Mouse (Mus musculus) kidney, adult 10 weeks (tissue): Measurements from ENCODE around the gene Frmpd3. TPM values are rescaled to one million over a fixed set of nuclear protein-coding genes. Genes with fewer than 3 reads are reported as not detected.

Experiments
- polyA plus RNA-seq: library from polyadenylated mRNA; stranded (reverse); fragments of 350-450 nt; fragmentation: Illumina TruSeq; extraction: RNeasy Lipid Tissue Mini Kit (QIAGEN cat#74804); gene quantifications from one replicate; pipeline ENCODE4 v1.2.3, GENCODE M21; 2014; ENCODE audit warnings: low read depth, low replicate concordance

The Frmpd3 gene
- polyA plus RNA-seq = 1.1 TPM

GRCm38 (mm10) chrX:140341656-140342392 is at the start of gene Frmpd3:
Frmpd3 (plus strand) TSS chrX:140342263.

GRCm38 (mm10) chrX:140456279-140456731 is 114.2 kb downstream of the Frmpd3 start, which contains the start of gene Prps1:
Prps1 (plus strand) TSS chrX:140456613.

Other genes starting within 250 kb of the Frmpd3 start
- 69.7 TPM for gene Prps1, start 114.3 kb downstream of the Frmpd3 start, polyA plus RNA-seq